Mouse (Mus musculus) G1E (cell line): ENCODE measurements around the gene Foxn3. TPM values are rescaled to one million over a fixed set of nuclear protein-coding genes. Genes with fewer than 3 reads are reported as not detected.
A peak's percentile ranks its signal among the peaks of the same experiment; 100 is the strongest.

Experiments
- ATAC-seq: 2 replicates; pipeline ENCODE4 v1.8.0; 2016; ENCODE audit warnings: mild to moderate bottlenecking; ENCODE audit not compliant: insufficient number of reproducible peaks, poor library complexity, low FRiP score, severe bottlenecking; ENCODE audit errors: extremely low read depth
- DNase-seq: peaks from one replicate; pipeline ENCODE4 v3.0.0; 2012; ENCODE audit warnings: low spot score
- H3K27me3 ChIP-seq: 2 replicates; pipeline ENCODE4 v1.6.1; 2012; ENCODE audit warnings: mild to moderate bottlenecking, low read length, inconsistent platforms; ENCODE audit not compliant: insufficient read depth
- H3K36me3 ChIP-seq: replicated peaks from 2 replicates; pipeline ENCODE3; 2012; ENCODE audit warnings: mild to moderate bottlenecking, inconsistent platforms
- H3K4me1 ChIP-seq: 2 replicates; pipeline ENCODE4 v1.6.1; 2012; ENCODE audit warnings: low read depth, low read length, inconsistent platforms, mixed read lengths; ENCODE audit not compliant: insufficient read depth
- H3K4me3 ChIP-seq: 2 replicates; pipeline ENCODE4 v1.5.1; 2012; ENCODE audit warnings: low read depth, mild to moderate bottlenecking, inconsistent platforms, low read length, moderate library complexity, mixed read lengths
- H3K9me3 ChIP-seq: replicated peaks from 2 replicates; pipeline ENCODE4 v1.6.1; 2012; ENCODE audit warnings: inconsistent platforms
- CTCF ChIP-seq: IDR thresholded peaks from 2 replicates; pipeline ENCODE4 v1.5.1; 2012; ENCODE audit warnings: low read depth, low read length, inconsistent platforms, mixed read lengths
- GATA1 ChIP-seq: IDR thresholded peaks from 2 replicates; pipeline ENCODE4 v1.6.1; 2012; ENCODE audit warnings: borderline replicate concordance, low read length, inconsistent platforms, mixed read lengths
- GATA2 ChIP-seq: IDR thresholded peaks from 2 replicates; pipeline ENCODE4 v1.6.1; 2012; ENCODE audit warnings: low read depth, low read length, inconsistent platforms, borderline replicate concordance
- POLR2AphosphoS5 ChIP-seq: IDR thresholded peaks from 2 replicates; pipeline ENCODE4 v1.6.1; 2012; ENCODE audit warnings: low read depth, low read length, inconsistent platforms; ENCODE audit not compliant: insufficient replicate concordance
- TAL1 ChIP-seq: conservative IDR thresholded peaks from 2 replicates; pipeline ENCODE4 v1.6.1; 2012; ENCODE audit warnings: low read depth, low read length, inconsistent platforms, mixed read lengths
- polyA plus RNA-seq: library from polyadenylated mRNA; stranded (reverse); fragments of >175 nt; gene quantifications from 2 replicates; pipeline ENCODE4 v1.2.3, GENCODE M21; 2012
- total RNA-seq, 2 experiments: library from RNA; stranded (forward) in 1 of 2; stranded (reverse) in 1 of 2; fragments of 200-1000 nt in 1 of 2; fragments of >200 nt in 1 of 2; fragmentation: Nextera tagmentation in 1 of 2; gene quantifications; 2 replicates each; pipeline ENCODE4 v1.2.3; 2014 to 2017

Foxn3 gene
- total and polyA plus RNA-seq, 3 experiments: 15.1 to 111 (median 20.1) TPM

GRCm38 (mm10) chr12:99280291-99280690 is 283.1 kb downstream of the Foxn3 start:
- Histone ChIP-seq H3K9me3 (peaks cover 34% of the 10 kb centered on the region), H3K36me3 (peaks cover 2% of the 10 kb centered on the region), H3K4me1 (peaks cover 7% of the 10 kb centered on the region), H3K27me3 (no peaks in the 10 kb centered on the region), H3K4me3 (no peak overlapping the region)
- ATAC-seq (no peak), DNase-seq (no peak)
- TF ChIP-seq GATA1 (no peak), GATA2 (no peak), TAL1 (no peak), POLR2AphosphoS5 (no peak), CTCF (no peak)

- H3K36me3 ChIP-seq: peaks cover 2% of the 10 kb centered on the region
- no peak overlapping the region for H3K4me3 ChIP-seq
- H3K27me3 ChIP-seq: no peaks in the 10 kb centered on the region
- DNase-seq (no peak), ATAC-seq (no peak)
- H3K9me3 ChIP-seq: peaks cover 37% of the 10 kb centered on the region
- no peak for TF ChIP-seq TAL1
- TF ChIP-seq CTCF: no peak
- no peak for TF ChIP-seq POLR2AphosphoS5
- TF ChIP-seq GATA1: no peak
- TF ChIP-seq GATA2: no peak
- peaks cover 14% of the 10 kb centered on the region for H3K4me1 ChIP-seq
Measured at GRCm38 (mm10) chr12:99279426-99279825, 284.0 kb downstream of the Foxn3 start.

- H3K9me3 ChIP-seq: peaks cover 29% of the 10 kb centered on the region
- no peaks in the 10 kb centered on the region for H3K36me3 ChIP-seq
- ATAC-seq (peak; percentile 81), DNase-seq (peak; percentile 16)
- H3K27me3 ChIP-seq: no peaks in the 10 kb centered on the region
- H3K4me1 ChIP-seq: peaks cover 10% of the 10 kb centered on the region
- TF ChIP-seq CTCF (no peak), TAL1 (peak; percentile 34; the same call in 1 of the 2 replicates), GATA1 (no peak), GATA2 (no peak)
- no peak overlapping the region for H3K4me3 ChIP-seq
Measured at GRCm38 (mm10) chr12:99274589-99274988, 288.8 kb downstream of the Foxn3 start.

GRCm38 (mm10) chr12:99269396-99269795 is 294.0 kb downstream of the Foxn3 start:
- Histone ChIP-seq H3K9me3 (peaks cover 21% of the 10 kb centered on the region), H3K27me3 (no peaks in the 10 kb centered on the region), H3K4me3 (no peak overlapping the region), H3K36me3 (peaks cover 8% of the 10 kb centered on the region), H3K4me1 (peaks cover 5% of the 10 kb centered on the region; the same call in 1 of the 2 replicates)
- ATAC-seq (no peak), DNase-seq (no peak)
- TF ChIP-seq POLR2AphosphoS5 (no peak), TAL1 (no peak), GATA1 (no peak)

GRCm38 (mm10) chr12:99268954-99269353 is 294.4 kb downstream of the Foxn3 start:
- H3K36me3 ChIP-seq: peaks cover 8% of the 10 kb centered on the region
- no peaks in the 10 kb centered on the region for H3K27me3 ChIP-seq
- 0 out of 2 replicates have a peak, but pooled peaks cover 4% of the 10 kb centered on the region for H3K4me1 ChIP-seq
- no peak for DNase-seq
- peaks cover 21% of the 10 kb centered on the region for H3K9me3 ChIP-seq
- H3K4me3 ChIP-seq: no peak overlapping the region
- TF ChIP-seq GATA1 (no peak), TAL1 (no peak), CTCF (no peak), GATA2 (no peak), POLR2AphosphoS5 (no peak)
- ATAC-seq: no peak

GRCm38 (mm10) chr12:99267732-99268131 is 295.6 kb downstream of the Foxn3 start:
- 0 out of 2 replicates have a peak, but pooled peaks cover 4% of the 10 kb centered on the region for H3K4me1 ChIP-seq
- no peak for ATAC-seq
- peaks cover 8% of the 10 kb centered on the region for H3K36me3 ChIP-seq
- no peaks in the 10 kb centered on the region for H3K27me3 ChIP-seq
- DNase-seq: no peak
- peaks cover 18% of the 10 kb centered on the region for H3K9me3 ChIP-seq
- TF ChIP-seq POLR2AphosphoS5 (no peak), GATA1 (no peak), CTCF (no peak), TAL1 (no peak), GATA2 (no peak)
- H3K4me3 ChIP-seq: no peak overlapping the region

GRCm38 (mm10) chr12:99266434-99266833 is 296.9 kb downstream of the Foxn3 start:
- no peak for ATAC-seq
- Histone ChIP-seq H3K4me3 (no peak overlapping the region), H3K9me3 (peaks cover 24% of the 10 kb centered on the region), H3K36me3 (peaks cover 8% of the 10 kb centered on the region), H3K4me1 (0 out of 2 replicates have a peak, but pooled peaks cover 4% of the 10 kb centered on the region), H3K27me3 (no peaks in the 10 kb centered on the region)
- no peak for DNase-seq
- TF ChIP-seq GATA1: no peak
- TF ChIP-seq TAL1: no peak
- no peak for TF ChIP-seq GATA2
- TF ChIP-seq CTCF: no peak
- TF ChIP-seq POLR2AphosphoS5: no peak
